Mouse (Mus musculus) limb, embryonic 11.5 days (tissue): ENCODE results near the gene Lbr. TPM values are rescaled to one million over a fixed set of nuclear protein-coding genes. Genes with fewer than 3 reads are reported as not detected.
"Not testable (repeated sequence)": the region's sequence is repeated elsewhere in the genome, so short reads cannot be mapped to it uniquely, and the experiment has no call there.

Experiments
- ATAC-seq: fragments of 200-750 bp; cut with Nextera tagmentation; 2 replicates; pipeline ENCODE4 v1.8.0; 2017; ENCODE audit warnings: low read depth; ENCODE audit not compliant: insufficient number of reproducible peaks, low FRiP score, low TSS enrichment
- DNase-seq: peaks from one replicate; pipeline ENCODE4 v3.0.0-alpha.2; 2015; ENCODE audit warnings: low spot score
- H3K27ac ChIP-seq: fragments of 300-500 bp; sonication (generic); replicated peaks from 2 replicates; pipeline ENCODE4 v1.5.1; 2014; ENCODE audit warnings: low read depth, mild to moderate bottlenecking, low read length
- H3K27me3 ChIP-seq: fragments of 300-500 bp; sonication (generic); 2 replicates; pipeline ENCODE4 v1.6.1; 2014; ENCODE audit warnings: mild to moderate bottlenecking, low read length, mixed read lengths; ENCODE audit not compliant: control insufficient read depth, insufficient read depth
- H3K36me3 ChIP-seq: fragments of 300-500 bp; sonication (generic); 2 replicates; pipeline ENCODE4 v1.6.1; 2014; ENCODE audit warnings: mild to moderate bottlenecking, low read length, moderate library complexity, mixed read lengths; ENCODE audit not compliant: control insufficient read depth, insufficient read depth
- H3K4me1 ChIP-seq: fragments of 300-500 bp; sonication (generic); 2 replicates; pipeline ENCODE4 v1.6.1; 2014; ENCODE audit warnings: low read length, mixed read lengths; ENCODE audit not compliant: control insufficient read depth, insufficient read depth
- H3K4me2 ChIP-seq: fragments of 300-500 bp; sonication (generic); 2 replicates; pipeline ENCODE4 v1.6.1; 2014; ENCODE audit warnings: low read depth, mild to moderate bottlenecking, moderate library complexity; ENCODE audit not compliant: severe bottlenecking
- H3K4me3 ChIP-seq: fragments of 300-500 bp; sonication (generic); 2 replicates; pipeline ENCODE4 v1.5.1; 2014; ENCODE audit warnings: low read depth, low read length
- H3K9ac ChIP-seq: fragments of 300-500 bp; sonication (generic); 2 replicates; pipeline ENCODE4 v1.6.1; 2014; ENCODE audit warnings: mild to moderate bottlenecking, low read length
- H3K9me3 ChIP-seq: fragments of 300-500 bp; sonication (generic); 2 replicates; pipeline ENCODE4 v1.6.1; 2016; ENCODE audit warnings: low read length; ENCODE audit not compliant: control insufficient read depth
- WGBS: fragments of 180-500 bp; shearing (Covaris S2); extraction: QIAGEN DNeasy Blood & Tissue Kit; methylation state at CpG from one replicate; pipeline ENCODE4 v1.1.7; 2014; 5-methylcytosine and 5-hydroxymethylcytosine counted together
- polyA plus RNA-seq: library from polyadenylated mRNA; unstranded; fragments of >200 nt; fragmentation: Nextera tagmentation; extraction: Ambion mirVana; gene quantifications from 2 replicates; pipeline ENCODE4 v1.2.1, GENCODE M21; 2014

The Lbr gene
- polyA plus RNA-seq, 1 experiment from 2014 or later: 163 TPM

DNA sequence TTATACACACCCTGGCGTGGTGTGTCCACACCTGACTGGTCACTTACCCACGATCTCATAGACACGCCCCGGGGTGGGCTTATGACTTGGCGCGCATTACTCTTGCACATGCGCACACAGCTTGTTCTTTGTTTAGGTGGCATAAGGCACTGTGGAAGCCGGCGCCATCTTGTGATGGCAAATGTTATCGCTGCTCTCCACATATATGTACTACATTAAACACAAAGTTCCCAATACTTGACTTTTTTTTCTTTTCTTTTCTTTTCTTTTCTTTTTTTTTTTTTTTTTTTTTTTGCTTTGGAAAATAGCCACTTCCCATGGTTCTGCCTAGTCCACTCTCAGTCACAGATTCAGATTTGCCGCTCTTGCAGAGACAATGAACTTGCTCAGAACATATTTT is 60.2 kb downstream of the Lbr start:
- H3K27me3 ChIP-seq, H3K4me1 ChIP-seq, H3K9me3 ChIP-seq, H3K36me3 ChIP-seq, H3K9ac ChIP-seq, DNase-seq, H3K4me3 ChIP-seq, H3K4me2 ChIP-seq, H3K27ac ChIP-seq, ATAC-seq: not testable (repeated sequence)
- WGBS: 94% methylated on average over 10 of the region's 11 CpGs

DNA sequence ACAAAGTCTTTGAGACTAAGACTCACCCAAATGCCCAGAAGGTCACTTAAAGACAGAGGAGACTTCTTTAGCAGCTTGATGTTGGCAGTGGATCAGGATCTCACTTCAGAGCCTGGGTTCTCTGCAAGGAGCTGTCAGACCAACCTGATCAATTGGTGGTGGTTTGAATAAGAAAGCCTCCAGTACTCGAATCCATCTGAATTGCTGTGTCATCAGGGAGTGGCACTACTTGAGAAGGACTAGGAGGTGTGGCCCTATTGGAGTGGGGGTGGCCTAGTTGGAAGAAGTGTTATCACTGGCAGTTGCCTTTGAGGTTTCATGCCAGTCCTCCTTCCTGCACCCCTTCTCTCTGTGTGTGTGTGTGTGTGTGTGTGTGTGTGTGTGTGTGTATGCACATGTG is 66.3 kb downstream of the Lbr start:
- Histone ChIP-seq H3K27me3 (no peaks in the 10 kb centered on the region), H3K4me3 (no peak overlapping the region), H3K9me3 (no peaks in the 10 kb centered on the region), H3K4me2 (no peak overlapping the region), H3K27ac (no peak overlapping the region), H3K9ac (no peak overlapping the region), H3K36me3 (no peaks in the 10 kb centered on the region), H3K4me1 (no peaks in the 10 kb centered on the region)
- DNase-seq (no peak), ATAC-seq (no peak)
- WGBS: 67% methylated on average over 1 of the region's 1 CpGs

DNA sequence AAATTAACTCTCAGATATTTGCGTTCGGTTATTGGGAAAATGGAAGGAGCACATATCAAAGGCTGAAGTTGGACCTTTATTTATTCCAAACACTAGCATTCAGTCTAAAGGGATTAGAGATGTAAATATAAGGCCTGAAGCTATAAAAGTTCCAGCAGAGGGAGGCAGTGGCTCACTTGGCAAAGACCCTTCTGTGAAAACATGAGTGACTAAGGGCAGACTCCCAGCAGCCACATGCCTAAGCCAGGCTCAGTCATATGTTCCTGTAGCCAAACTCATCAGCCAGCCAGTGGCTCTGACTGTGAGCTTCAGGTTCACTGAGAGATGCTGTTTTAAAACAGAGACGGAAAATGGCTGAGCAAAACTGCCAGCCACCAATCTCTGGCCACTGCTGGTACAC is 71.0 kb downstream of the Lbr start:
- no peak overlapping the region for H3K4me2 ChIP-seq
- H3K9ac ChIP-seq: no peak overlapping the region
- H3K4me3 ChIP-seq: no peak overlapping the region
- DNase-seq: no peak
- ATAC-seq: no peak
- 88% methylated on average over 3 of the region's 3 CpGs for WGBS
- H3K9me3 ChIP-seq: no peaks in the 10 kb centered on the region
- H3K27me3 ChIP-seq: no peaks in the 10 kb centered on the region
- no peak overlapping the region for H3K27ac ChIP-seq
- no peaks in the 10 kb centered on the region for H3K36me3 ChIP-seq
- H3K4me1 ChIP-seq: no peaks in the 10 kb centered on the region

DNA sequence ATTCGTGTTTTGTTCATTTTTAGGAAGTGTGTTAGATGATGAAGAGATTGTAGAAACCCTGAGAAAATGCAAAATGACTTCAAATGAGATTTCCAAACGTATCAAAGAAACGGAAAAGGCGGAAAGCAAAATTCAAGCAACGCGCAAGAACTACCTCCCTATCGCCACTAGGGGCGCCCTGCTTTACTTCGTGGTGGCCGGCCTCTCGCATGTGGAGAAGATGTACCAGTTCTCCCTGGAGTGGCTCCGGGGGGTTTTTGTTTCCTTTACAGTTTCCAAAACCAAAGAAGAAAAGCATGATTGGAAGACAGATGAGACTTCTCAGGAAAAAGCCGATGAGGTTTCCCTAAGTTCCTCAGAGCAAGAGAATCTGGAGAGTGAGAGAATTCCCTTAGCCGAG is 73.5 kb downstream of the Lbr start:
- Histone ChIP-seq H3K4me3 (no peak overlapping the region), H3K4me1 (no peaks in the 10 kb centered on the region), H3K27me3 (no peaks in the 10 kb centered on the region), H3K27ac (no peak overlapping the region), H3K9me3 (no peaks in the 10 kb centered on the region), H3K9ac (no peak overlapping the region), H3K4me2 (no peak overlapping the region), H3K36me3 (no peaks in the 10 kb centered on the region)
- 59% methylated on average over 14 of the region's 14 CpGs for WGBS
- no peak for ATAC-seq
- no peak for DNase-seq

Other genes with a start within 250 kb of the Lbr start
- 28.5 and 29.5 TPM in 2 replicates for gene Enah, start 176.9 kb upstream of the Lbr start, polyA plus RNA-seq